Mouse (Mus musculus) CH12.LX (cell line): ENCODE data around the gene Tas1r3. TPM values are rescaled to one million over a fixed set of nuclear protein-coding genes. Genes with fewer than 3 reads are reported as not detected.

ENCODE experiments used
- DNase-seq: peaks from one replicate; pipeline ENCODE4 v3.0.0-alpha.2; 2013; ENCODE audit errors: extremely low read depth
- H3K27ac ChIP-seq: 2 replicates; pipeline ENCODE4 v1.5.1; 2012; ENCODE audit warnings: low read depth, mild to moderate bottlenecking, control low read depth, moderate library complexity; ENCODE audit not compliant: insufficient read depth
- H3K27me3 ChIP-seq: replicated peaks from 2 replicates; pipeline ENCODE3; 2012; ENCODE audit warnings: inconsistent platforms
- H3K36me3 ChIP-seq, 2 experiments: replicated peaks in 1 of 2; 2 replicates each; pipeline versions ENCODE3 to v1.6.1; 2012; ENCODE audit warnings: inconsistent platforms in 1 of 2, low read length in 1 of 2, mild to moderate bottlenecking in 1 of 2, mixed read lengths in 1 of 2, moderate library complexity in 1 of 2; ENCODE audit not compliant: control insufficient read depth in 1 of 2, insufficient read depth in 1 of 2
- H3K4me1 ChIP-seq, 2 experiments: 2 replicates each; pipeline ENCODE4 v1.6.1; 2012; ENCODE audit warnings: inconsistent platforms in 1 of 2, moderate library complexity in 1 of 2; ENCODE audit not compliant: insufficient read depth in 2 of 2, control insufficient read depth in 1 of 2
- H3K4me2 ChIP-seq: 2 replicates; pipeline ENCODE4 v1.6.1; 2012; ENCODE audit warnings: low read depth, mild to moderate bottlenecking, control low read depth; ENCODE audit not compliant: poor library complexity, insufficient read depth, severe bottlenecking
- H3K4me3 ChIP-seq, 3 experiments: fragments of 150-350 bp in 1 of 3; sonication (generic) in 1 of 3; replicated peaks in 1 of 3; 2 replicates each; pipeline versions ENCODE3 to v1.5.1; 2011 to 2012; ENCODE audit warnings: low read depth in 2 of 3, low read length in 2 of 3, mild to moderate bottlenecking in 2 of 3, moderate library complexity in 2 of 3, control low read depth in 1 of 3, improper control_type of control experiment in 1 of 3, inconsistent platforms in 1 of 3, mixed read lengths in 1 of 3; ENCODE audit not compliant: poor library complexity in 1 of 3
- H3K79me2 ChIP-seq: replicated peaks from 2 replicates; pipeline ENCODE4 v1.6.1; 2012; ENCODE audit warnings: mild to moderate bottlenecking, moderate library complexity; ENCODE audit not compliant: control insufficient read depth, poor library complexity, insufficient read depth, severe bottlenecking; ENCODE audit errors: extremely low read depth
- H3K9ac ChIP-seq: 2 replicates; pipeline ENCODE4 v1.6.1; 2012; ENCODE audit warnings: low read depth, mild to moderate bottlenecking, control low read depth, moderate library complexity; ENCODE audit not compliant: insufficient read depth
- H3K9me3 ChIP-seq: replicated peaks from 2 replicates; pipeline ENCODE3; 2012; ENCODE audit warnings: low read length, inconsistent platforms, mixed read lengths
- CHD1 ChIP-seq: IDR thresholded peaks from 2 replicates; pipeline ENCODE4 v1.6.1; 2012; ENCODE audit warnings: low read depth, low read length, improper control_type of control experiment, inconsistent platforms
- CHD2 ChIP-seq: IDR thresholded peaks from 2 replicates; pipeline ENCODE4 v1.6.1; 2011; ENCODE audit warnings: low read length, improper control_type of control experiment
- E2F4 ChIP-seq: IDR thresholded peaks from 2 replicates; pipeline ENCODE4 v1.6.1; 2011; ENCODE audit warnings: low read depth, low read length, improper control_type of control experiment; ENCODE audit not compliant: insufficient replicate concordance
- ELF1 ChIP-seq: IDR thresholded peaks from 2 replicates; pipeline ENCODE4 v1.6.1; 2014; ENCODE audit warnings: low read depth, mild to moderate bottlenecking, inconsistent platforms, low read length, improper control_type of control experiment
- EP300 ChIP-seq: IDR thresholded peaks from 2 replicates; pipeline ENCODE4 v1.6.1; 2011; ENCODE audit warnings: low read length, improper control_type of control experiment
- ETS1 ChIP-seq: conservative IDR thresholded peaks from 2 replicates; pipeline ENCODE4 v1.6.1; 2012; ENCODE audit warnings: low read depth, mild to moderate bottlenecking, inconsistent platforms, low read length, improper control_type of control experiment, moderate library complexity
- JUND ChIP-seq: conservative IDR thresholded peaks from 2 replicates; pipeline ENCODE4 v1.6.1; 2011; ENCODE audit warnings: low read depth, low read length, improper control_type of control experiment
- KAT2A ChIP-seq: IDR thresholded peaks from 2 replicates; pipeline ENCODE4 v1.6.1; 2012; ENCODE audit warnings: low read length, improper control_type of control experiment, inconsistent platforms; ENCODE audit not compliant: insufficient replicate concordance
- MAX ChIP-seq: IDR thresholded peaks from 2 replicates; pipeline ENCODE4 v1.6.1; 2011; ENCODE audit warnings: low read length, improper control_type of control experiment
- MEF2A ChIP-seq: IDR thresholded peaks from 2 replicates; pipeline ENCODE4 v1.6.1; 2014; ENCODE audit warnings: low read depth, mild to moderate bottlenecking, inconsistent platforms, low read length, improper control_type of control experiment, borderline replicate concordance
- MXI1 ChIP-seq: IDR thresholded peaks from 2 replicates; pipeline ENCODE4 v1.6.1; 2011; ENCODE audit warnings: mild to moderate bottlenecking, low read depth, low read length, improper control_type of control experiment
- MYC ChIP-seq: IDR thresholded peaks from 2 replicates; pipeline ENCODE4 v1.6.1; 2011; ENCODE audit warnings: low read depth, mild to moderate bottlenecking, improper control_type of control experiment, low read length
- POLR2A ChIP-seq: IDR thresholded peaks from 2 replicates; pipeline ENCODE4 v1.6.1; 2011; ENCODE audit warnings: low read depth, mild to moderate bottlenecking, improper control_type of control experiment, low read length
- POLR2AphosphoS2 ChIP-seq: IDR thresholded peaks from 2 replicates; pipeline ENCODE4 v1.6.1; 2011; ENCODE audit warnings: low read depth, low read length, improper control_type of control experiment
- SIN3A ChIP-seq: IDR thresholded peaks from 2 replicates; pipeline ENCODE4 v1.6.1; 2012; ENCODE audit warnings: low read length, improper control_type of control experiment, inconsistent platforms
- SMC3 ChIP-seq: IDR thresholded peaks from 2 replicates; pipeline ENCODE4 v1.6.1; 2011; ENCODE audit warnings: low read depth, low read length, improper control_type of control experiment
- TCF12 ChIP-seq: IDR thresholded peaks from 2 replicates; pipeline ENCODE4 v1.6.1; 2014; ENCODE audit warnings: low read depth, mild to moderate bottlenecking, inconsistent platforms, low read length, improper control_type of control experiment
- USF2 ChIP-seq: conservative IDR thresholded peaks from 2 replicates; pipeline ENCODE4 v1.6.1; 2011; ENCODE audit warnings: low read depth, low read length, improper control_type of control experiment
- ZKSCAN1 ChIP-seq: IDR thresholded peaks from 2 replicates; pipeline ENCODE4 v1.6.1; 2012; ENCODE audit warnings: low read depth, inconsistent platforms, low read length, improper control_type of control experiment, borderline replicate concordance
- ZNF384 ChIP-seq: IDR thresholded peaks from 2 replicates; pipeline ENCODE4 v1.6.1; 2012; ENCODE audit warnings: low read depth, low read length, improper control_type of control experiment, inconsistent platforms
- dilution Hi-C: fragments of 300-500 bp; cut with MboI; formaldehyde crosslinking; loops from 2 replicates; pipeline ENCODE4 v1.14.3; 2020; ENCODE audit warnings: low sequenced_read_pairs; ENCODE audit not compliant: extremely low pct_unique_long_range_greater_than_20kb, extremely low pct_ligation_motif_present
- in situ Hi-C: fragments of 300-500 bp; cut with MboI; formaldehyde crosslinking; loops from 3 replicates; pipeline ENCODE4 v1.14.3; 2019; ENCODE audit warnings: low sequenced_read_pairs, low pct_ligation_motif_present, low pct_unique_long_range_greater_than_20kb, mixed read lengths
- polyA plus RNA-seq: library from polyadenylated mRNA; unstranded; fragments of >175 nt; gene quantifications from 2 replicates; pipeline ENCODE4 v1.2.1, GENCODE M21; 2012; ENCODE audit warnings: low read depth; ENCODE audit not compliant: insufficient read length
- total RNA-seq, 2 experiments: library from RNA; depleted of rRNA; stranded (reverse); fragments of 300-350 nt in 1 of 2; fragments of >200 nt in 1 of 2; gene quantifications; 2 replicates each; pipeline ENCODE4 v1.2.3; 2012 to 2014

The Tas1r3 gene
- total and polyA plus RNA-seq, 3 experiments: 0.15 to 0.89 (median 0.47) TPM

GRCm38 (mm10) chr4:155891011-155891471, 27.9 kb upstream of the Tas1r3 start:
- peak overlapping the region; percentile 71 to 86 (median 78) for H3K4me3 ChIP-seq
- H3K27ac ChIP-seq: no peak overlapping the region
- peaks cover 32 to 50% of the 10 kb centered on the region in 2 experiments for H3K36me3 ChIP-seq
- dilution Hi-C loops (no loop called here), in situ Hi-C loops (loop anchor here (5.0 kb wide), 1 partner anchor 51 kb away; the partner anchor contains the start of gene Ube2j2)
- H3K9me3 ChIP-seq: no peaks in the 10 kb centered on the region
- no peaks in the 10 kb centered on the region for H3K27me3 ChIP-seq
- H3K4me2 ChIP-seq: peak overlapping the region; percentile 73
- peaks cover 13% of the 10 kb centered on the region; the same call in 1 of the 2 replicates for H3K79me2 ChIP-seq
- DNase-seq: no peak
- H3K9ac ChIP-seq: peak overlapping the region; percentile 67
- H3K4me1 ChIP-seq: peaks cover 27 to 51% of the 10 kb centered on the region in 2 experiments
- TF ChIP-seq SIN3A (no peak), USF2 (no peak), ELF1 (no peak), ETS1 (no peak), MAX (no peak), JUND (no peak), MEF2A (no peak)

- no peak overlapping the region for H3K9ac ChIP-seq
- in situ Hi-C loops: no loop called here
These were observed 26.2 kb upstream of the Tas1r3 start for GRCm38 (mm10) chr4:155889316-155889715.

GRCm38 (mm10) chr4:155888181-155888580, 25.0 kb upstream of the Tas1r3 start:
- Histone ChIP-seq H3K9me3 (no peaks in the 10 kb centered on the region), H3K27me3 (no peaks in the 10 kb centered on the region), H3K9ac (no peak overlapping the region), H3K79me2 (peaks cover 6% of the 10 kb centered on the region; the same call in 1 of the 2 replicates), H3K4me3 (no peak overlapping the region), H3K4me2 (no peak overlapping the region), H3K27ac (no peak overlapping the region), H3K4me1 (peaks cover 7 to 22% of the 10 kb centered on the region in 2 experiments), H3K36me3 (peaks cover 46 to 71% of the 10 kb centered on the region in 2 experiments)
- in situ Hi-C loops (no loop called here), dilution Hi-C loops (no loop called here)
- TF ChIP-seq JUND (no peak), SIN3A (no peak), ETS1 (no peak), MAX (no peak)
- no peak for DNase-seq

More at GRCm38 (mm10) chr4:155889316-155889715, 26.2 kb upstream of the Tas1r3 start:
- H3K36me3 ChIP-seq: peaks cover 46 to 59% of the 10 kb centered on the region in 2 experiments
- dilution Hi-C loops: no loop called here
- H3K9me3 ChIP-seq: no peaks in the 10 kb centered on the region
- no peak overlapping the region for H3K4me2 ChIP-seq
- peaks cover 11% of the 10 kb centered on the region; the same call in 1 of the 2 replicates for H3K79me2 ChIP-seq
- no peaks in the 10 kb centered on the region for H3K27me3 ChIP-seq
- no peak overlapping the region for H3K27ac ChIP-seq
- peaks cover 16 to 33% of the 10 kb centered on the region in 2 experiments for H3K4me1 ChIP-seq
- no peak overlapping the region for H3K4me3 ChIP-seq
- DNase-seq: no peak
- TF ChIP-seq POLR2AphosphoS2: no peak
- TF ChIP-seq MXI1: no peak
- no peak for TF ChIP-seq SMC3
- TF ChIP-seq USF2: no peak
- TF ChIP-seq EP300: no peak
- no peak for TF ChIP-seq CHD1
- TF ChIP-seq KAT2A: no peak
- TF ChIP-seq SIN3A: no peak
- no peak for TF ChIP-seq CHD2
- TF ChIP-seq E2F4: no peak
- TF ChIP-seq ELF1: no peak
- no peak for TF ChIP-seq POLR2A
- no peak for TF ChIP-seq ETS1
- TF ChIP-seq MYC: no peak
- no peak for TF ChIP-seq TCF12
- TF ChIP-seq ZKSCAN1: no peak
- TF ChIP-seq ZNF384: no peak
- TF ChIP-seq, all 38 proteins: peak for 0
